Mouse (Mus musculus): Measurements from ENCODE around the gene Prr5.

Prr5 gene

GRCm38 (mm10) chr15:84657384-84658064 is 11.9 kb upstream of the Prr5 start:
- no peak for DNase-seq (ENCODE audit: low spot score)

GRCm38 (mm10) chr15:84658655-84659054 is 10.8 kb upstream of the Prr5 start:
- no peak for DNase-seq (ENCODE audit: low spot score)

GRCm38 (mm10) chr15:84659856-84660255 is 9.6 kb upstream of the Prr5 start:
- no peak for DNase-seq (ENCODE audit: low spot score)

DNA sequence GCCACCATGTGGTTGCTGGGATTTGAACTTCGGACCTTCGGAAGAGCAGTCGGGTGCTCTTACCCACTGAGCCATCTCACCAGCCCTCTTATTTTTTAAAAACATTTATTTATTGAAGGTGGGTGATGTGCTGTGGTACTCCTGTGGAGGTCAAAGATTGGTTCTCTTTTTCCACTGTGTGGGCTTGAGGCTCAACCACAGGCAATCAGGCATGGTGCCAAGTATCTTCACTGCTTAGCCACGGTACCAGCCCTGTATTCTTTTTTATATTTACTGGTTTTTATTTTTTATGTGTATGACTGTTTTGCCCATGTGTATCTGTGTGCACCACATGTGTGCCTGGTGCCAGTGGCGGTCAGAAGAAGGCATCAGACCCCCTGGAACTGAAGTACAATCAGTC is 8.1 kb upstream of the Prr5 start:
- DNase-seq (ENCODE audit: low spot score) = no peak

DNA sequence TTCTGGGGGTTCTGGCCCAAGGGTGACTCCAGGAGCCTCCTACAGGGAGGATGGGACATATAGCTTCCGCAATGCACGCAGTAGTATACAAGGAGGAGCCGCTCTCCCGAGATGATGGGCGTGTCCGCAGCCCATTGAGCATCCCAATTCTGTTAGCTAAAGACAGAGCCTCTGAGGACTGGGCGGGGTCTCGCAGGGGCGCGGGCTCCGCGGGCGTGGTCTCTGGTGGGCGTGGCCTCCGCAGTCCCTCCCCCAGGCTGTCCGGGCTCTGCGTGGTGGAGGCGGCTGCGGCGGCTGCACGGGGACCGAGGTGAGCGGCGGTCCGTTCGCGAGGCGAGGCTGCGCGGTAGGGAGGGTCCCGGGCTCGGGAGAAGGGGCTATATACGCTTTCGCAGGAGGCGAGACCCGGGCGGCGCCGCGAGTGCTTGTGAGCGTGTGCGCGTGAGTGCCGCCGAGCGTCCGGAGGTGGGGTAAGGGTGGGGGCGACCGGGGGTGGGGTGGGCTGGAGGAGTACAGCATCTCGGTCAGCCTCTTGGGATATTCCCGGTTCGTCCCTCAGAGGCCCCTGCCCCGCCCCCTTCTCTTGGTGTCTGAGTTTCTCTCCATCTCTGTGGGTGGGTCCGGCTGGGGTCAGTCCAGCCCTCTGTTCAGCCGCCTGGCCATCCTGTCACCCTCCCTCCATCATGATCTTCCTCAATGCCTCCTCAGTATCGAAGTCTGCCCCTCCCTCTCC is 6.3 kb upstream of the Prr5 start:
- DNase-seq (ENCODE audit: low spot score) = peak; percentile 71

GRCm38 (mm10) chr15:84663685-84664060 is 5.7 kb upstream of the Prr5 start:
- no peak for DNase-seq (ENCODE audit: low spot score)

DNA sequence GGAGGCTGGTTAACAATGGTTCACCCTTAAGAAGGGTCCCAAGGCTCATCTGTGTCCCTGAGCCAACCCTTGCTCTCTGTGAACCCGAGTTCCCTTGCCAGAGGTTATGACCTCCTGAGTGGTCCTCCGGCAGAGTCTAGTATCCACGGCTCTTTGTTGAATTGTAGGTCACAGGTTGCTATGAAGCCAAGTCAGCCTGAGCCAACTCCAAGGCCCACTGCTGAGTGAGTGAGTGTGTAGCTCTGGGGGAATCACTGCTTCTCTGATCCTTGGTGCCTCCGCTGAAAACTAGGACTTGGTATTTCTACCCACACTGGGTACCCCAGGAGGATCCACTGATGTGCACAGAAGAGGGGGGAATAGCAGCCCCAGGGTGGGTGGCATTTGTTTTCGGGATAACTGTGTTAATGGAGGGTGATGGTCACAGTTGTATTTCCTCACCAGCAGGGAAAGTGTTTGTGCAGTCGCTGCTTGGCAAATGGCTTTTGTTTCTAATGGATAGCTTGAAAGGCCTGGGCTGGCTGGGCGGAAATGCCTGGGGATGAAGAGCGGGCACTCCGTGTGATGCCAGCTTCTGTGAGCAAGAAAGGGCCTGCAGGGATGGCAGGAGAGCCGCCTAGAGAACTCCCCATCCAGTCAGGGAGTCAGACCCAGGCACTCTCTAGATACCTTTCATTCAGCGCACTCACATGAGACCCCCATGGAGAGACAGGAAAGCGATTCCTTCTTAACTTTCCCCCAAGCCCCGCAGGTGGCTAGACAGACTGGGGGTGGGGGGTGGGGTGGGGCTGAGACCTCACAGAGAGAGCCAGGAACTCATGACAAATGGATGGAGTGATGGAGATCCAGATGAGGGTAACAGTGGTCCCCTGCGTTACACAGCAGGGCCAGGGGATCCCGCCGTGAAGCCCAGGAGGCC is 4.6 kb upstream of the Prr5 start:
- no peak for DNase-seq (ENCODE audit: low spot score)

DNA sequence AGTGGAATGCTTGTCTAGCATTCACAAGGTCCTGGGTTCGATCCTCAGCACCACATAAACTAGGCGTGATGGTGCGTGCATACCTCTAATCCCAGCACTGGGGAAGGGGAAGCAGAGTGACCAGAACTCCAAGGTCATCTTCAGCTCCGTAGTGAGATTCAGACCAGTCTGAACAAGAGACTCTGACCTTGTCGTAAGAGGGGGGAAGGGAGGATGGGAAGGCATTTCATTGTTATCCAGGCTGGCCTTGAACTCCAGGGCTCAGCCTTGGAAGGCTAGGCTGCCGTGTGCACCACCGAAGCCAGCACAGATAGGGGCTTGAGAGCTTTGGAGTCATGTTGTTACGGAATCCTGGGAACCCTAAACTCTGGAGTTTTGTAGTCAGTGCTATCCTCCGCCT is 3.8 kb upstream of the Prr5 start:
- no peak for DNase-seq (ENCODE audit: low spot score)

DNA sequence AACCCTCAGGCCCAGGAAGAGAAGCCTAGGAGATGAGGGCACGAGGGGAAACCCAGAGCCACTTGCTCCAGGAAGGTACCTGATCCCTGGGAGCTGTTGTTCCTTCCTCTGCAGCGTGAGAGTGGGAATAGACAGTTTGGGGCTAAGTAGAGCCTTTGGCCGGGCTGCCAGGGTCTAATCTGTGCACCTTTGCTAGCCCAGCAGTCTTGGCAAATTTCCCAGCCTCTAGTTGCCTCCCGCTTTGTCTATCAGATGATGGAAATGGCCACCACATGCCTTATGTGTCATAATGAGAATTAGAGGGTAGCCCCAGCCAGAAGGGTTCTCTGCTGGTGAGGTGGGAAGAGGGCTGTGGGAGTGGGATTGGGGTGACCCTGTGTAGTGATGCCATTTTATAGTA is 3.4 kb upstream of the Prr5 start:
- DNase-seq (ENCODE audit: low spot score) = no peak

- no peak for DNase-seq (ENCODE audit: low spot score)
These were observed 1.8 kb upstream of the Prr5 start for GRCm38 (mm10) chr15:84667601-84668000.

- no peak for DNase-seq (ENCODE audit: low spot score)
These were observed 594 bp downstream of the Prr5 start for GRCm38 (mm10) chr15:84669771-84670656.

DNA sequence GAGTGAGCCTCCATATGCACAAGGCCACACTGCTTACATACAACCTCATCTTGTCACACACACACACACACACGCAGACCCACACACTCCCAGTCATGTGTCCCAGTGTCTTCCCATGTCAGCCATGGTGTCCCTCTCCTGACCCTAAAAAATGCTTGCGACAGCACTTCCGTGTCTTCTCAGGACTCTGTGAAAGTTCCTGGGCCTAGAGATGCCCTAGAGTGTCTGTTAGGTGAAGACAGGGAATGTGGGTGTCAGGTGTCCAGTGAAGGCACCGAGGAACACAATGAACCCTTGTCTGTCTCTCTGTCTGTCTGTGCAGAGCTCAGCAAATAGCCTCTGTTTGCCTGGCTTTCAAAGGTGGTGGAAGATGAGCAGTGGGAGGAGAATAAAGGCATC is 1.2 kb downstream of the Prr5 start:
- DNase-seq (ENCODE audit: low spot score) = no peak

GRCm38 (mm10) chr15:84671401-84672307 is 2.2 kb downstream of the Prr5 start:
- DNase-seq (ENCODE audit: low spot score) = no peak

DNA sequence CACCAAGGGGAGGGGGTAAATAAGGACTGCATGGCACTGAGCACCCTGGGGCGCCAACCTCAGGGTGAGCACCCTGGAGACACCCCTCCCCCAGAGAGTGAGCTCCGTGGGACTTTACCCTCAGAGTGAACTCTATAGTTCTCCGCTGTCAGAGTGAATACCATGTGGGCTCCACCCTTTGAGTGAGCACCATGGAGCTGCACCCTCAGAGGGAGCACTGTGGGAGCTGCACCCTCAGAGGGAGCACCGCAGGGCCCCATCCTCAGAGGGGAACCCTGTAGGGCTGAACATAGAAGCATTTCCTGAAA is 2.8 kb downstream of the Prr5 start:
- no peak for DNase-seq (ENCODE audit: low spot score)

DNA sequence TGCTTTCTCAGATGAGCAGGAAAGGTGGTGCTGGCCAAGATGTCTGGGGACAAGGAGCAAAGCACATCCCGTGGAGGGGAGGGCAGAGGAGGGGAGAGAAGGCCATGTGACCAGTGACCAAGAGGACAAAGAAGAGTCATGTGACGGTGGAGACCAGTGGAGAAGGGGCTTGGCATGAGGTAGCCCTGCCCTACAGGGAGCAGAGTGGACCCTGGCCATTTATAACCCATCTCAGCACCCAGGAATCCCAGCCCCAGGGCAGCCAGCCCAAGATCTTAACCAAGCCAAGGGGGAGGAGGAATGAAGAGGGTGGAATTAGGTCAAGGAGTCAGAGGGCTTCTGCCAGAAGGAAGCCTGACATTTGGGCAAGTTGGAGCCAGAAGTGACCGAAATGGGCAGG is 3.2 kb downstream of the Prr5 start:
- DNase-seq (ENCODE audit: low spot score) = no peak

DNA sequence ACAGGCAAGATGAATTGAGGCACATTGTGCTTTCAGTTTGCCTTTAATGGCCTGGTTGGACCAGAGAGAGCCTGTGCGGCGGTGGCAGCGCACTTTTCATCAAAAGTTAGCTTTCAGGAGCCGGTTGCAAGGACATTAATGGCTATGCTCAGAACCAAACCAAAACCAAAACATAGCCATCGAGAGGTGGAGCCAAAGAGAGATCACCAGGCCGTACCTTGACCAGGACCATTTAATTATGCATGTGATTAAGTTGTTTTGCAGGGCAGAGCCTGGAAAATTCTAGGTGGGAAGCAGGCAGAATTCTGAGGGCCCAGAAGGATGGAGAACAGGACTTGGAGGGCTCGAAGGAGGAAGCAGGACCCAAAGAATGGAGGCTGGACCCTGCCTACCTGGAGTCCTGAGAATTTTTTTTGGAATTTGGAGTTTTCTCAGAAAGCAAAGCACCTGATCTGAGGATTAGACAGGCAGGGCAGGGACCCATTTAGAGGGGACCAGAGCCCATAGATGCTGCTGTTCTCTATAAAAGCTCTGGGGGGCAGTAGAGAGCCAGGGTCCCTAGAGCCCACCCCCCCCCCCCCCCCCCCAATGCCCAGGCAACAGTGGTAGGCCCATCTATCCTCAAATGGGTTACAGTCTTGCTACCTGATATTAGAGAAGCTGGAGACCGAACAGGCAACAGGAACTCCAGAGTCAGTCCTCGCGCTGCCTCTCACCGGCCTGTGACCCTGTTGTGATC is 5.1 kb downstream of the Prr5 start:
- no peak for DNase-seq (ENCODE audit: low spot score)

GRCm38 (mm10) chr15:84675317-84675716 is 5.9 kb downstream of the Prr5 start:
- no peak for DNase-seq (ENCODE audit: low spot score)

DNA sequence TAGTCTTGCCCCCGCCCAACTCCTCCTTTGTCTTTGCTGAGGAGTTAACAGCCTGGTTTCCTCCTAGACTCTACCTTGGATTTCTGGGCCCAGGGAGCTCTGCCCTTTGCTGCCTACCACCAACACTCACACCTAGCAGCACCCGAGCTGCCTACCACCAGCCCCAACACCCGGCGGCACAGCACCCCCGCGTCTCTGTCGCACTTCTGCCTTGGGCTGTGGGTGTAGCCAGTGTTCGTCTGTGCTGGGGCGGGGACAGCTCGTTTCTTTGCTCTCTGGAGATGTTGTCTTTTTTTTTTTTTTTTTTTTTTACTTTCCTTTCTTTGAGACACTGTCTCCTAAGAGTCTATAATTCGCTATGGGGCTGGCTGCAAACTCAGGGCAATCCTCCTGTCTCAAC is 8.5 kb downstream of the Prr5 start:
- no peak for DNase-seq (ENCODE audit: low spot score)

GRCm38 (mm10) chr15:84679090-84679489 is 9.7 kb downstream of the Prr5 start:
- DNase-seq (ENCODE audit: low spot score) = no peak

GRCm38 (mm10) chr15:84679794-84680193 is 10.4 kb downstream of the Prr5 start:
- no peak for DNase-seq (ENCODE audit: low spot score)
